Mouse (Mus musculus) R1 (cell line): ENCODE results near the gene Lsm4.

ENCODE experiments used
- DNase-seq: peaks from one replicate; pipeline ENCODE4 v3.0.0-alpha.2; 2018; ENCODE audit warnings: low read depth, low spot score

The Lsm4 gene

GRCm38 (mm10) chr8:70673079-70673856 lies at the start of gene Lsm4:
Gene Lsm4 (plus strand): TSS chr8:70673248.
- peak; percentile 100 for DNase-seq

- DNase-seq: peak; percentile 71
These were observed 47.9 kb upstream of the Lsm4 start for GRCm38 (mm10) chr8:70625104-70625503.

GRCm38 (mm10) chr8:70627041-70627440 lies 46.0 kb upstream of the Lsm4 start:
- DNase-seq: no peak

GRCm38 (mm10) chr8:70628986-70629490 lies 44.0 kb upstream of the Lsm4 start:
- DNase-seq: no peak

- DNase-seq: peak; percentile 92
These were observed 43.2 kb upstream of the Lsm4 start for GRCm38 (mm10) chr8:70629574-70630531.

- peak; percentile 94 for DNase-seq
These were observed 42.3 kb upstream of the Lsm4 start for GRCm38 (mm10) chr8:70630532-70631381.

- no peak for DNase-seq
These were observed 41.6 kb upstream of the Lsm4 start for GRCm38 (mm10) chr8:70631436-70631835.

GRCm38 (mm10) chr8:70632346-70632892 lies 40.6 kb upstream of the Lsm4 start, which contains the start of gene Gdf15:
Gene Gdf15 (minus strand): TSS chr8:70632456.
- peak; percentile 69 for DNase-seq

- DNase-seq: no peak
These were observed 39.0 kb upstream of the Lsm4 start for GRCm38 (mm10) chr8:70634066-70634465.

GRCm38 (mm10) chr8:70635527-70635926 lies 37.5 kb upstream of the Lsm4 start:
- DNase-seq: no peak

- no peak for DNase-seq
These were observed 36.2 kb upstream of the Lsm4 start for GRCm38 (mm10) chr8:70636838-70637237.

GRCm38 (mm10) chr8:70638752-70639151 lies 34.3 kb upstream of the Lsm4 start:
- peak; percentile 81 for DNase-seq

- DNase-seq: no peak
These were observed 30.0 kb upstream of the Lsm4 start for GRCm38 (mm10) chr8:70643019-70643418.

GRCm38 (mm10) chr8:70644065-70644464 lies 29.0 kb upstream of the Lsm4 start:
- DNase-seq: peak; percentile 93

- no peak for DNase-seq
These were observed 27.4 kb upstream of the Lsm4 start for GRCm38 (mm10) chr8:70645501-70646224.

- no peak for DNase-seq
These were observed 26.7 kb upstream of the Lsm4 start for GRCm38 (mm10) chr8:70646369-70646768.

- no peak for DNase-seq
These were observed 26.3 kb upstream of the Lsm4 start for GRCm38 (mm10) chr8:70646775-70647174.

- DNase-seq: peak; percentile 88
These were observed 25.5 kb upstream of the Lsm4 start for GRCm38 (mm10) chr8:70647343-70648163.

GRCm38 (mm10) chr8:70648164-70648442 lies 24.9 kb upstream of the Lsm4 start:
- DNase-seq: no peak

- DNase-seq: no peak
These were observed 24.1 kb upstream of the Lsm4 start for GRCm38 (mm10) chr8:70648921-70649320.
